Mouse (Mus musculus): ENCODE measurements around the gene Pip5k1b. TPM values are rescaled to one million over a fixed set of nuclear protein-coding genes. Genes with fewer than 3 reads are reported as not detected.
A peak's percentile ranks its signal among the peaks of the same experiment; 100 is the strongest.

Pip5k1b gene
- total RNA-seq, 2 experiments from 2014 or later, result 68.4 to 72.1 TPM

- peak overlapping the region; percentile 67; the same call in 1 of the 2 replicates for H3K27ac ChIP-seq
- H3K4me3 ChIP-seq, result no peak overlapping the region
- no peak for TF ChIP-seq CTCF (conservative IDR thresholded peaks at IDR 0.05)
- DNase-seq (ENCODE audit: low spot score in 2 of 2), result no peak
These were observed 237.5 kb downstream of the Pip5k1b start for GRCm38 (mm10) chr19:24318172-24318571.

- H3K27ac ChIP-seq, result peak overlapping the region; percentile 67; the same call in 1 of the 2 replicates
- DNase-seq (ENCODE audit: low spot score in 2 of 2), result no peak
- H3K4me3 ChIP-seq, result no peak overlapping the region
- no peak for TF ChIP-seq CTCF (conservative IDR thresholded peaks at IDR 0.05)
These were observed 237.9 kb downstream of the Pip5k1b start for GRCm38 (mm10) chr19:24317731-24318130.

GRCm38 (mm10) chr19:24317038-24317591, 238.6 kb downstream of the Pip5k1b start:
- peak overlapping the region; percentile 67 for H3K27ac ChIP-seq
- no peak overlapping the region for H3K4me3 ChIP-seq
- peak in 1 of 2 experiments; percentile 37 for DNase-seq (ENCODE audit: low spot score in 2 of 2)
- no peak for TF ChIP-seq CTCF (conservative IDR thresholded peaks at IDR 0.05)

GRCm38 (mm10) chr19:24316060-24316725, 239.5 kb downstream of the Pip5k1b start:
- Histone ChIP-seq H3K4me3 (no peak overlapping the region), H3K27ac (peak overlapping the region; percentile 67; the same call in 1 of the 2 replicates)
- no peak for DNase-seq (ENCODE audit: low spot score in 2 of 2)
- no peak for TF ChIP-seq CTCF (conservative IDR thresholded peaks at IDR 0.05)

- no peak for TF ChIP-seq CTCF (conservative IDR thresholded peaks at IDR 0.05)
- Histone ChIP-seq H3K27ac (no peak overlapping the region), H3K4me3 (no peak overlapping the region)
- no peak for DNase-seq (ENCODE audit: low spot score in 2 of 2)
These were observed 240.4 kb downstream of the Pip5k1b start for GRCm38 (mm10) chr19:24315234-24315633.

GRCm38 (mm10) chr19:24314676-24315075, 241.0 kb downstream of the Pip5k1b start:
- H3K27ac ChIP-seq, result no peak overlapping the region
- TF ChIP-seq CTCF (conservative IDR thresholded peaks at IDR 0.05), result no peak
- H3K4me3 ChIP-seq, result no peak overlapping the region
- DNase-seq (ENCODE audit: low spot score in 2 of 2), result no peak

- no peak overlapping the region for H3K4me3 ChIP-seq
- H3K27ac ChIP-seq, result peak overlapping the region; percentile 23; the same call in 1 of the 2 replicates
- DNase-seq (ENCODE audit: low spot score in 2 of 2), result no peak
- TF ChIP-seq CTCF (conservative IDR thresholded peaks at IDR 0.05), result no peak
These were observed 242.9 kb downstream of the Pip5k1b start for GRCm38 (mm10) chr19:24312556-24313342.

- no peak for DNase-seq (ENCODE audit: low spot score in 2 of 2)
- Histone ChIP-seq H3K27ac (no peak overlapping the region), H3K4me3 (no peak overlapping the region)
- no peak for TF ChIP-seq CTCF (conservative IDR thresholded peaks at IDR 0.05)
These were observed 243.6 kb downstream of the Pip5k1b start for GRCm38 (mm10) chr19:24312046-24312445.

GRCm38 (mm10) chr19:24308305-24308705, 247.4 kb downstream of the Pip5k1b start:
- peak; percentile 45 to 51 for DNase-seq (ENCODE audit: low spot score in 2 of 2)
- peak; percentile 16; the same call in 1 of the 2 replicates for TF ChIP-seq CTCF (conservative IDR thresholded peaks at IDR 0.05)
- H3K4me3 ChIP-seq, result no peak overlapping the region
- H3K27ac ChIP-seq, result peak overlapping the region; percentile 91

GRCm38 (mm10) chr19:24307271-24308221, 248.1 kb downstream of the Pip5k1b start:
- no peak for TF ChIP-seq CTCF (conservative IDR thresholded peaks at IDR 0.05)
- H3K4me3 ChIP-seq, result no peak overlapping the region
- peak overlapping the region; percentile 91 for H3K27ac ChIP-seq
- DNase-seq (ENCODE audit: low spot score in 2 of 2), result no peak

GRCm38 (mm10) chr19:24306351-24306750, 249.3 kb downstream of the Pip5k1b start:
- TF ChIP-seq CTCF (conservative IDR thresholded peaks at IDR 0.05), result peak; percentile 37
- H3K27ac ChIP-seq, result no peak overlapping the region
- H3K4me3 ChIP-seq, result no peak overlapping the region
- no peak for DNase-seq (ENCODE audit: low spot score in 2 of 2)

GRCm38 (mm10) chr19:24302198-24302597, 253.5 kb downstream of the Pip5k1b start:
- Histone ChIP-seq H3K4me3 (no peak overlapping the region), H3K27ac (peak overlapping the region; percentile 86)
- no peak for TF ChIP-seq CTCF (conservative IDR thresholded peaks at IDR 0.05)
- peak; percentile 53 to 70 for DNase-seq (ENCODE audit: low spot score in 2 of 2)

Measured in layer of hippocampus, adult 2 months (tissue).